Mouse (Mus musculus) brain, adult 2 months (tissue): ENCODE measurements around the gene Map10.

Experiments
- DNase-seq: peaks from one replicate; pipeline ENCODE4 v3.0.0; 2011; ENCODE audit warnings: low read depth, low spot score

The Map10 gene

DNA sequence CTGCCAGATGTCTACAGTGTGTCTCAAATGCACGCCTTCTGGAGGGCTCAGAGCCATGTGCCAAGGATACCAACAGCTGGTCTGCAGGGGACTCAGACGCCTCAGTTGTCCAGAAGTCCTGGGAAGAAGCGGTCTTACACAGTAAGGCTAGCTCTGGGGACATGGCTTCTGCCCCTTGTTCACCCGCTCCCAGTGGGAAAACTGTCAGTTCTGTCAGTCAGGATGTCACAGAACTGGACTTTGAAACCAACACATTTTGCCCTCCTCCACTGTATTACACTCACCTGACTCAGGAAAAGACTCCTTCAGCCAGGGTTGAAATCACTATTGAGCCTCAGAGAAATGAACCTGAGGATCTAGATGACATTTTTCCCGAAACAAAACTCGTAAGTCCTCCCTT, 802 bp downstream of the Map10 start:
- no peak for DNase-seq

DNA sequence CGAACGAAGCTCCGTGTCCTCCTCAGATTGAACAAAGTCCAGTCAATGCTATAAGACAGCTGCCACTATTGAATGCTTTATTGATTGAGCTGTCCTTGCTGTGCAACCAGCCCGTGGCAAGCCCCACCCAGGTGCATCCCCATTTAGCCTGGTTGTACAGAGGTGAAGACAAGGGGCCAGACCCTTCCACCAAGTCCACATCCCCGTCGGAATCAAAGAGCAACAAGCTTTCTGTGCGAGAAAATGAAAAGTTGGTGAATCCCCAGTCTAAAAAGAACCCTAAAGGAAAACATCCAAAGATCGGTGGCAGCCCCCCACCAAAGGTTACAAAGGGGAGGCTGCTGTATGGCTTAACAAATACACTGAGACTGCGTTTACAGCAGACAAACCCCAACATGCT, 1.3 kb downstream of the Map10 start:
- DNase-seq: no peak

DNA sequence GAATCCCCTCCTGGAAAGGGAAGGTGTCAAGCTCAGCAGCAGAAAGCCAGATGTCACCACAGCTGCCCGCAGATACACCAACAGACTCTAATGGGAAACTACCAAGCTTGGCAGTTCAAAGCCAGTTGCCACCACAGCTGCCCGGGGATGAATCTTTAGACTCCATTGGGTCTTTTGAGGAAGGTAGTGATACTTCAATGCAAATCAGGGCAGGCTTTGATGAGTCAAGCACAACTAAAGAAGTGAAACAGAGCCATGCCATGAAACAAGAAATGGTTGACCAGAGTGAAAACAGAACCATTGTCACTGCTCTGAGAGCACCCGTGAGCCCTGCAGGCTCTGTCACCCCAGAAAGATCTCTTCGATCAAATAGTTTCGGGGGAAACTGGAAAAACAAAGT, 1.8 kb downstream of the Map10 start:
- no peak for DNase-seq

DNA sequence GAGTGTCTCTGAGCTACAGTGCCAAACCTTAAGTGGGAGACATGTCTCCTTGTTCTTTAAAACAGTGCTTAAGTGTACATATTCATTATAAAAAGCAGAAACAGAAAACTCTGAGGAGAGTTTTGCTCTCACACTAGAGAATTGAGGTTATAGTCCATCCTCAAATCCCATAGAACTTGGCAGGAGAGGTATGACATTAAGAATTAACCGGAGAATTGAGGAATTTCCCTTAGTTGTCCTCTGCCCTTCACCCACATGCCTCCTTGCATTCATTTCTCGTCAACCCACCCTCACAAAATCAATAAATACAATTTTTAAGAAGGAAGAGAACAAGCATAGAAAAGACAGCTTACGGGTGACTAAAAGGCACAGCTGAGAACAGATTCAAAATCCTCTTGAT, 6.2 kb downstream of the Map10 start:
- DNase-seq: no peak

DNA sequence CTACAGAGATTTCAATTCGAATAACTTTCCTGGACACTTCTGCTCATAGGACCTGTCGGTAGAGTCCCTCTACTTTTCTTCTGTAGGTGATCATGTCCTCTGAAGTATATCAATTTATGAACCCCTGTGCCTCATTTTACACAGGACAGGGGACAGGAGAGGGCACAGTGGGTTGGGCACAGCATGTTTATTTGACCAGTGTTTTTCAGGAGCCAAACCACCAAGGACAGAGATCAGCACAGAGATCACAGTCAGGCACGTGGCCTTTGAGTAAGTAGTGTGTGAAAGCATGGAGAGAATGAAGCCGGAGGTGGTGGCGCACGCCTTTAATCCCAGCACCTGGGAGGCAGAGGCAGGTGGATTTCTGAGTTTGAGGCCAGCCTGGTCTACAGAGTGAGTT, 7.9 kb downstream of the Map10 start:
- DNase-seq: no peak

DNA sequence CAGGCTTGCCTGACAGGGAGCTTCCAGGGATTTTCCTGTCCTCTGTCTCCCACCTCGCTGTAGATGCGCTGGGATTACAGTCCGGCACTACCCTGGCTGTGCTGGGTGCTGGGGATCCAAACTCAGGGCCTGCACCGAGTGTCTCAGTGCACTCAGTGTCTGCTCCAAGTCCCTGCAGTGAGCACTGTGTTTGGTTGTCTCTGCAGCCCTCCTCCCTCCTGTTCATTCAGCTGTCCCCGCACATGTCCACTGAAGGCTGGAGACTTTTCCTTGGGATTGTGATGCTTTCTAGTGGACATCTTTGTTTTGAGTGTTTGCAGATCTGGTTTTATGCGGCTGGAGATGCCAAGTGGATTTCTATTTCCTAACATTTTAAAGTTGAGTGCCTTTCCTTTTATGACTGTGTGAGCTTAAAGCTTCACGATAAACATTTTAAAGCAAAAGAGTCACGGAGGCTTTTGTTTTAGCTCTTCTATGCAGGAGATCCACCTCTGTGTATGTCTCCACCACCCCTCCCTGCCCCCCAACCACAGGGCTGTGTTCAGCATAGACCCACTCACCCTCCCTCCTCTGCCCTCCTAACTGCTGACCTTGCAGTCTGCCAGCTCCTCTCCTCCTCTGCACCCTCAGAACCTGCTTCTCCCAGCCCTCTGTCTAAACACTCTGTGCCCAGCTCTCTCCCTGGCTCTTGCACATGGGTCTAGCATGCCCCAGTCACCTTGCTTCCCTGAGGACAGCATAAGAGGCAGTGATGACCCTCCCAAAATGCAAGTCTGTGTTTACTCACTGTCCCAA, 9.4 kb downstream of the Map10 start:
- no peak for DNase-seq

DNA sequence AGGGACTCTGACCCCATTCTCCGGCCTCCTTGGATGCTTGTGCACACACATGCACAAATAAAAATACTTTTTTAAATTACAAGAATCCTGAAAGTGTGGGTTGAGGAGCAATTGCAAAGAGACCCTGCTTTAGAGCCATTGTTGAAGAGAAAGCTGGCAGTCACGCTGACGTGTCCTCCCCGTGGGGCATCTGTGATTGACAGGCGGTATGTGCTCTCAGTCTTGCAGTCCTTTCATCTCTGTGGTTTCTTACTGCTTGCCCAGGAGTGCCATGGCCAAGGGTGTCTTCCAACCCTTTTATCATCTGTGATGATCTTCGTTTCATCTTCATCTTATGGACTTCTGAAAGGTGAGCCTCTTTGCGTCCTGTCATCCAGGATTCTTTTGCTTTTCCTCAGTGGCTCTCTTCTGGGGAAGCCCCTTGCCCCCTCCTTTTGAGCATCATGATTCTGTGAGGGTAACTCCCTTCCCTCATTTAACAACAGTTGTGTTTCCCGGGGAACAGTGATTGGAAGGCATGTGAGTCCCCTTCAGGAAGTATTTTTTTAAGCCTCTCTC, 11.3 kb downstream of the Map10 start:
- DNase-seq: no peak

DNA sequence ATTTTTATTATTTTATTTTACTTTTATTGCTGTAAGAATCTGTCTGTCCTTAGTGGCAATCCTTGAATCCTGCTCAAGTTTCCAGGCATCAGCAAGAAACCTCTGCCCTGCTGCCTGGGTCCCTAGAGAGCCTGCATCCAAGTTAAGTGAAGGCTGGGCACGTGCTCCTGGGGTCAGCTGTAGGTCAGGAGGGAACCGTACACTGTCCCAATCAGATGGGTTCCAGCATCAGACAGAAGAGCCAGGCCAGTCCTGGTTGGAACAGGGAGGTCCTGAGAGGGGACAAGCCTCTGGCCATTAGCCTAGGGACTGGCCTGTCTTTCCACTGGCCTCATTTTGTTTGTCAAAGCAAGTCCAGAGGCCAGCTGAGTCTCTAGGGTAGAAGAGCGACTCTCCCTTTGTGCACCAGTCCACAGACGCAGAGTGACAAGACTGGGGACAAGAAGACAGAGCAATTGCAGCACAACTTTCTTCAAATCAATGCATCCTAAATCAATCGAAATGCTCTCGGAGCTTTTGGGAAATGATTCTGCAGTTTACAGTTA, 15.7 kb downstream of the Map10 start:
- DNase-seq: no peak

DNA sequence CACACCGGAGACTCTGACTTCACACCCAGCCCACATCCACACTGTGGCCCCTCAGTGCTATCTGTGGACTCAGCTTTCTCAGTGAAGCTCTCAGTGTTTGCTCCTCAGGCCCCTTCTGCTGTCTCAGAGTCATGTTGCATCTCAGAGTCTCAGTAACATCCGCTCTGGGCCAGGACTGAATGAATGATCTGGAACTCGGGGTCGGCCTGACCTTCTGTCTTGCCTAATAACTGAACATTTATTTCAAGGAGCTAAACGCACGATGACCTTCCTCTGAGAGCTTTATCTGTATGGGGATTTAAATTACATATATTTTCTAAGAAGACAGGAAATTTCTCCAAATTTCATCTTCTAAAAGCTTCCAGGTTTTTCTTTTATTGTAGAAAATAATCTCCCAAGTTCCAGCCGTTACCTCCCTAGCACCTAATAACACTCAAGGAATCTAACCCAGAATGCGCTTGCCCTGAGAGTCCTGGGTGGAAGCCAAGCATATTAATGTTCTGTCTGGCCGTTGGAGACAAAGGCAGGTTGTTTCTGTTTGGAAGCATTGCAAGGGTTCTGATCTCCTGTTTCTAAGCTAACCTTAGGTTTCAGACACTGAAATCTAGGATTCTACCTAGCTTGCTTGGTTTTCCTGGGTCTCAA, 16.7 kb downstream of the Map10 start:
- DNase-seq: peak; percentile 22

DNA sequence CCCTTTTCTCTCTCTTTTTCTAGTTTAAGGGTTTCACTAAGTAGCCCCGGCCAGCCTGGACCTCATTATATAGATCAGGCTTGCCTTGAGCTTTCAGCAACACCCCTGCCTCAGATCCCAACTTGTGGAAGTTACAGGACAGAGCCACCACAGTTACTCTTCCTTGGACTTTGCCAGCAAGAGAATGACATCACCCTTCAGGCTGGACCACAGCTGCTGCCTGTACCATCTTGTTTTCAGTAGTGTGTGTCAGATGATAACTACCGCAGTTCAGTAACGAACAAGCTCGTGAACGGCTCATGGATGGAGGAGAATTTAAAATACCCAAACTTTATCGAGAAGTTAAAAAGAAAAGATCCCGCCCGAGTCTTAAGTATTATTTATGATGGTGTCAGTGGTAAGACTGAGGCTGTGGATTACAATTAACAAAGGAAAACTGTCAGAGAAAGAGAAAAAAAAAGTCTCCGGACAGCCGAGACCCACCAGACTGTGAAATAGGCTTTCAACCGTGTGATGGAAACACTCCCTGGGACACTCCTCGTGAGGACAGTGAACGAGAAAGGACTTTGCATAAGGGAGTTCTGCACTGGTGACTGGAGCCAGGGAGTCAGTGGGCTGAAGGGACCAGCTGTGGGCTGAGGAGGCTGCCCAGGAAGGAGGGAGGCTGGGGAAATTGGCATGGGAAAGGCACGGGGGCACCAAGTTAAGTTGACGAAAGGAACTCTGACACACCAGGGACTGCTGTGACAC, 20.7 kb downstream of the Map10 start:
- DNase-seq: peak; percentile 35

DNA sequence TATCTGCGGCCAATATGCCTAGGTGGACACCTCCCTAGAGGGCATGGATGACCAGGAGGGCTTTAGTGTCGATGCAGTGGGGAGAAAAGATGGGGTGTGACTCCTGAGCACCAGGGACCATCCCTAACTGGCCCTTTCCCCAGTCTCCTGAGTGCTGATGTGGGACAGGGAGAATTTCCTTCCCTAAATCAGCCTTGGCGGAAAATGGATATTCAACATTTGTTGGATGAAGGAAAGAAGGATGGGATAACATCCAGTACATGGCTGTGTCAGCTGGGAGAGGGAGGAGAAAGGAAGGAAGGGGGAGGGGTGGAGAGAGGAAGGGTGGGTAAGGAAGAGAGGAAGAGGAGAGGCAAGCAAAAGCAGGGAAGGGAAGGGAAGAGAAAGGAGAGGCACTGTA, 21.3 kb downstream of the Map10 start:
- no peak for DNase-seq

DNA sequence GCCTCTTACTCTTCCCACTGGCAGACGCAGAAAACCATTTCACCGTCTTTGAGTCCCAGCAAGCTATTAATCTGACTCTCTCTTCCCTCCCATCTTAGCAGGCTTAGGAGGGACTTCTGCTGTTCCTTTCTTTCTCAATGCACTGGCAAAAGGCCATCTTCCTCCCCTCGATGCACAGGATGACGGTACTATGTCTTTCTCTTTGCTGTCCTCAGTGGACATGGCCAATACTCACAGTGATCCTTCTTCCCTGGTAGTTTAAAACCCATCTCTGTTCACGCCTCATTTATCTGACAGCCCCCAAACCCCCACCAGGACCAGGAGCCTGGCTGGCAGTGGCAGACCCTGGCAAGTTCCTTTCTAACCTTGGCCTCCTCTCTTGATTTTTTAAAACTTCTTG, 22.8 kb downstream of the Map10 start:
- no peak for DNase-seq

DNA sequence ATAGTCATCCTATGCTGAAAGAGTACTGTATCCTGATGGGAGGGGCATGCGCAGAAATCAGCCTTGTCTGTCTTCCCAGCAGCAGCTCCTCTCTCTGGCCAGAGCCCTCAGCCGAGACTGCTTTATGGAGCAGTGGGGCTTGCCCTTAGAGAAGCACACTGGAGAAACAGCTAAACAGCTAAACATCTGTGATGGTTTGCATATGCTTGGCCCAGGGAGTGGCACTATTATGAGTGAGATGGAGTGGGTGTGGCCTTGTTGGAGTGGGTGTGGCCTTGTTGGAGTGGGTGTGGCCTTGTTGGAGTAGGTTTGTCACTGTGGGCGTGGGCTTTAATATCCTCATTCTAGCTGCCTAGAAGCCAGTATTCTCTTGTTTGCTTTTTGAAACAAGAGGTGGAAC, 23.6 kb downstream of the Map10 start:
- no peak for DNase-seq

DNA sequence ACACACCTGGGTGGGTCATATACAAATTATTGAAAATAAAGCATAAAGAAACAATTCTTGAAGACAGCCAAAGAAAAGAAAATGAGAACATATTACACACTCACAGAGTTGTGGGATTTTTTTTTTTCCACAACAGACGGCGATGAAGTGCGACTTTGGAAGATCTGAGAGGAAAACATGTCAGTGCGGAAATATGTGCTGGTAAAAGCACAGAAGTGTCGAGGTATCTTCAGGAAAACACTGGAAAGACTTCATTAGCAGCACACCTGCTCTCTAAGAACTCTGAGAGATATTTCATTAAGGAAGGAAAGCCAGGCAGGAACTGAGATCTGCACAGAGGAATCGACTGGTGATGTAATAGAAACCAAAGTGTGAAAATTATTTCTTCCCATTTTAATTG, 26.3 kb downstream of the Map10 start:
- no peak for DNase-seq

DNA sequence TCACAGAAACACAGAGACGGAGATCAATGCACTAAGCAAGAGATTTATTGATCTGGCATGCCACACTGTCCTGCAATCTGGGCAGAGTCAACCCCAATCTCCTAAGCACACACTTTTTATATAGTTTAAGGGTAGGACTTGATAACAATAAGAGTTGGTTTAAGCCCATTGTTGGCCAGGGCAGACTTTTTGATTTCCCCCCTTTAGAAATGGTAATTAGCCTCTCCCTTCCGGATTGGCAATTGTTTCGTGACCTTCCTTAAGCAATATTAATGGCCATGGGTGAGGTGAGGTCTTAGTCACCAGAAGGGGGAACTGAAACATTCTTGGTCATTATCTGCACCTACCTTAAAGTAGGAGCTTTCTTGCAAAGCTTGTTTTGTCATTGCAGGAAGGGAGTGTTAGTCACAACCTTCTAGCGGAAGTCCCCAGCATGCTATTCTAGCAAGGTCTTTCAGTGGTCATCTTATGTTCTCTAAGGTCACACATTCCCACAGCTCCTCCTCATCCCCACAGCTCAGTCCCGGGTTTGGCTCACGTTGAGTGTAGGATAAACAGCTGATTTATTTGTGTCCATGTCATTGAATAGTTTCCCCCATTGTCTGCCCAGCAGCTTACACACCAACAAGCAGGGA, 29.9 kb downstream of the Map10 start:
- no peak for DNase-seq

DNA sequence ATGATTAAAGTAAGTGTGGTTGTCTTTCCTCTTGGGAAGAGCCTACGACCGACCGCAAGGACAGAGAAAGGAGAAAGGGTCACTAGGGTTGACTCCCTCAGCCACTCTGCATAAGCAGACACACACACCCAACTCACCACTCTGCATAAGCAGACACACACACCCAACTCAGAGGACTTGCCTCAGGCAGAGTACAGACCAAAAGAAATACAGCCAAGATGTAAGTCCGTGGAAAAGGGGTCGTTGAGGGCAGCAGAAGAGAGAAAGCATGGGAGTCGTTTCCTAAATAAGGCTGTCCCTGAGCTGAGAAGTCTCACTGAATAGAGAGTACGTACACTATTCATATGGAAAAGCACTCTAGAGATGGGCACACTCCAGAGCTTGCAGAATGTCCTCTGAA, 30.8 kb downstream of the Map10 start:
- DNase-seq: no peak

DNA sequence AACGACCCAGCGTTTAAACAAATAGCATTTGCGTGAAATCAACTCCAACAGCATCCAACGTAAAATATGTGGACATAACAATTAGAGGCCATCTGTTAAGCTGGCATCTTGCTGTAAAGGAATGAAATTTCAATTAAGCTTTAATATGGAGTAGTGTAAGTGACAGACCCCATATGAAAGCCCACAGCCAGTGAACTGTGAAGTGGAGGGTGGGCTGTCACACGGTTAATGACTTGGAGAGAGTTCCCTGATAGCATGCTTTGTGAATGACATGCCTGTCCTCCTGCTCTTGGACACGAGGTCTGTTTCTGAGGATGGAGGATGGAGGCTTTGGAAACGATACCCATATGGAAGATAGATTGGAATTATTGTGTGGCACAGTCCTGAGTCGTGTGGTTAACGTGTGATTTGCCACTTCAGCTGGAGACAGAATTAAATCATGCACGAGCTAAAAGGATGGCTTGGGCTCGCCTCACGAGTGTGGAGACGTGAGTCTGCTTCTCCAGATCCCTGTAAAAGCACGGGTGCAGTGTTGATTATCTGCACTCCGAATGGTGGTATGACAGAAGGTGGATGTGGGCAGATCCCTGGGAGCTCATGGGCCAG, 33.4 kb downstream of the Map10 start:
- DNase-seq: no peak

DNA sequence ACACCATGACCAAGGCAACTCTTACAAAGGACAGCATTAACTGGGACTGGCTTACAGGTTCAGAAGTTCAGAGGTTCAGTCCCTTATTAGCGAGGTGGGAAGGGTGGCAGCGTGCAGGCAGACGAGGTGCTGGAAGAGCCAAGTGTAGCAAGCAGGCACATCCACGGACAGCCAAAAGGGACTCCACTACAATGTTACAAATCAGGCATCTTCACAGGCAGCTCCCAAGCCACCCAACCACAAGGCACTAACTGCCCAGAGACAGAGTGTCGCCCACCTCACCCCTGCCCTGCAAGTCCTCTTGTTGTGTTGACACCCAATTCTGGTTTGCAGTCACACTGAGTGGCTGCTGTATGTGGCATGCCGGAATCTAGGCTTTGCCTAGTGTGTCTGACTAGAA, 34.8 kb downstream of the Map10 start:
- no peak for DNase-seq

DNA sequence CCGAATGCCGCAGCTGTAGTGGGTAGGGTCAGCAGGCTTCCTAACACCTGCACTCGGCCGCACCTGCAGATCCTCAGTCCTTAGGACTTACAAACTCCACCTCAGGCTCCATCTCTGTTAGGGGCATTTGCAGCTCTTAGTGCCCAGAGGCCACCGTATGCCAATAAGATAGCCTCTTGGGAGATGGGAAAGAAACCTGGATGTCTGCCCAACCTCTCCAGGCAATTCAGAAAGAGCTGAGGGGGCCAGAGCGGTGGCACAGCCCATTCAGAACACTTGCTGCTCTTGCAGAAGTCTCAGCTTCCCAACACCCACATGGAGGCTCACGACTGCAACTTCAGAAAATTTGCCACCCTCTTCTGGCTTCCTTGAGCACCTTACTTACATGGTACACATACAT, 36.2 kb downstream of the Map10 start:
- no peak for DNase-seq

DNA sequence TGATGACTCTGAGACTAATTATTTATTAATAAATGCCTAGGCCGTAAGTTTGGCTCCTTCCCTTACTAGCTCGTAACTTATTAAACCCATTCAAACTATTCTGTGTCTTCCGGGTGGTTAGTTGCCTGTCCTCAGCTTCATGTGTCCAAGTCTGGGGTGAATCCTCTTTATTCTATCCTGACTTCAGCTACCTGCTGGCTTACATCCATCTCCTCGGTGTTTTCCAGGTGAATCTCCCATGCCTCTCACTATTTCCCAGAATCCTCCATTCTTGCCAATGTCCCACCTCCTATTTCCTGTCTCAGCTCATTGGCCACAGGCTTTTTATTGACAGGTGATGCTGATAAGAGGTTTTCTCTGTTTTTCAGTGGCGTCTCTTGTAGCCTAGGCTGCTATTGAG, 39.6 kb downstream of the Map10 start:
- DNase-seq: no peak

DNA sequence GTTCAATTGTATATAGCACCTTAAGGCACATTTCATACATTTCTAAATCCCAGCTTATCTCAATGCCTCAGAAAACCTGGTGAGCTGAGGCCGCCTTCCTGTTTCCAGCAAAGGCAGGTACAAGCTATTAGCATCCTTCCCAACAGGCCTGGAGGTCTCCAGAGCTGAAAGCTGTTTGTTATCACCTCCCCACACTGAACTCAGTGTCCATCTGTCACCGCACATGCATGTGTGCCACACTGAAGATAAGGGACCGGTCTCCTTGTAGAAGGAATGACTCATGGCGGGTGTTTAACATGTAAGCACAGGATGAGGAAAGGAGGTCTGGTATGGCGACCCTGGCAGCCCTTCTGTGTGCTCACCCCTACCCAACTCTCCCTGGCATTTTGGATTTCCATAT, 41.9 kb downstream of the Map10 start:
- no peak for DNase-seq
